Mouse (Mus musculus) liver, adult 2 months (tissue): ENCODE measurements at regions not wholly inside any gene's neighbourhood (a gene's known extent, or its start where the extent isn't known, plus 50 kb on each side); places are given as distances from the start of the nearest gene placed in this dataset.

Experiments used
- DNase-seq: peaks from one replicate; pipeline ENCODE4 v3.0.0-alpha.2; 2011; ENCODE audit warnings: low read depth, low spot score; ENCODE audit errors: extremely low read depth
- H3K27ac ChIP-seq: fragments of 200-500 bp; replicated peaks from 2 replicates; pipeline ENCODE4 v1.5.1; 2012; ENCODE audit warnings: low read depth, mild to moderate bottlenecking, control low read depth, inconsistent platforms, low read length; ENCODE audit not compliant: insufficient read depth
- H3K27me3 ChIP-seq: fragments of 200-500 bp; 2 replicates; pipeline ENCODE4 v1.6.1; 2012; ENCODE audit warnings: mild to moderate bottlenecking, moderate library complexity, low read length, inconsistent platforms; ENCODE audit not compliant: control insufficient read depth, insufficient read depth
- H3K36me3 ChIP-seq: fragments of 200-500 bp; 2 replicates; pipeline ENCODE4 v1.6.1; 2012; ENCODE audit warnings: low read length, inconsistent platforms; ENCODE audit not compliant: control insufficient read depth, insufficient read depth
- H3K4me1 ChIP-seq: fragments of 200-500 bp; 2 replicates; pipeline ENCODE4 v1.6.1; 2011; ENCODE audit warnings: low read length; ENCODE audit not compliant: control insufficient read depth, insufficient read depth
- H3K4me3 ChIP-seq: fragments of 200-500 bp; 2 replicates; pipeline ENCODE4 v1.5.1; 2011; ENCODE audit warnings: low read depth, mild to moderate bottlenecking, control low read depth, low read length, moderate library complexity; ENCODE audit not compliant: insufficient read depth
- H3K79me2 ChIP-seq: fragments of 200-500 bp; 2 replicates; pipeline ENCODE4 v1.6.1; 2012; ENCODE audit warnings: inconsistent platforms, mild to moderate bottlenecking, low read length, moderate library complexity; ENCODE audit not compliant: control insufficient read depth, insufficient read depth
- H3K9ac ChIP-seq: fragments of 200-500 bp; 2 replicates; pipeline ENCODE4 v1.6.1; 2012; ENCODE audit warnings: low read depth, mild to moderate bottlenecking, control low read depth, inconsistent platforms, low read length
- CTCF ChIP-seq: fragments of 200-500 bp; IDR thresholded peaks from 2 replicates; pipeline ENCODE4 v1.5.1; 2011; ENCODE audit warnings: low read depth, low read length, control low read depth
- POLR2A ChIP-seq: fragments of 200-500 bp; IDR thresholded peaks from 2 replicates; pipeline ENCODE4 v1.6.1; 2011; ENCODE audit warnings: low read length, control low read depth; ENCODE audit not compliant: insufficient read depth; ENCODE audit errors: extremely low read depth
- WGBS: fragments of 180-500 bp; shearing (Covaris S2); methylation state at CpG from one replicate; pipeline ENCODE4 v1.1.7; 2018; 5-methylcytosine and 5-hydroxymethylcytosine counted together

- no peaks in the 10 kb centered on the region for H3K27me3 ChIP-seq
- no peak for TF ChIP-seq POLR2A
- TF ChIP-seq CTCF, result no peak
Observed at GRCm38 (mm10) chr16:50798095-50798494, 207.1 kb upstream of the Ccdc54 start.

GRCm38 (mm10) chr16:50792960-50793359 lies 202.0 kb upstream of the Ccdc54 start:
- DNase-seq, result no peak
- Histone ChIP-seq H3K27ac (no peak overlapping the region), H3K36me3 (no peaks in the 10 kb centered on the region), H3K9ac (no peak overlapping the region), H3K79me2 (no peaks in the 10 kb centered on the region), H3K27me3 (no peaks in the 10 kb centered on the region), H3K4me3 (no peak overlapping the region), H3K4me1 (no peaks in the 10 kb centered on the region)
- TF ChIP-seq CTCF (no peak), POLR2A (no peak)
- WGBS, result 73% methylated on average over 2 of the region's 2 CpGs

More at GRCm38 (mm10) chr16:50798095-50798494, 207.1 kb upstream of the Ccdc54 start:
- DNase-seq, result no peak
- no peaks in the 10 kb centered on the region for H3K36me3 ChIP-seq
- H3K4me3 ChIP-seq, result no peak overlapping the region
- 71% methylated on average over 6 of the region's 6 CpGs for WGBS
- H3K27ac ChIP-seq, result no peak overlapping the region
- H3K9ac ChIP-seq, result no peak overlapping the region
- no peaks in the 10 kb centered on the region for H3K79me2 ChIP-seq
- H3K4me1 ChIP-seq, result no peaks in the 10 kb centered on the region

- no peaks in the 10 kb centered on the region for H3K79me2 ChIP-seq
- 53% methylated on average over 2 of the region's 2 CpGs for WGBS
- no peak overlapping the region for H3K4me3 ChIP-seq
Observed at GRCm38 (mm10) chr16:50792506-50792905, 201.6 kb upstream of the Ccdc54 start.

DNA sequence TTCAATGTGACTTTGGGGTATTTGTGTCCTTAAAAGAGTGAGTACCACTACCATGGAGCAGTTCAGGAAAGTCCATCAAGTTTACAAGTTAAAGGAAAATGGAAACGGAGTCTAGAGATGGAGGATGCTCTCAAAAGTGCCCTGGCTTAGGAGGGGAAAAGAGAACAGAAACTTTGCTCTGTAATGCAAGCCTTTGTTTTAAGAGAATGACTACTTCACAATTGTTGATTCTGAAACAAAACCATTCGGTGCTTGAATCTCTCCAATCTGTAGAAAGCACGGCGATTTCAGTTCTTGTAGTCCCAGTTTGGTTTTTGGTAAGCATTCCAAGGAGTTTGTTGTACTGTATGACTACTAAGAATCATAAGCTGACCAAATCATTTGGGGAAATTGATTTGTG lies 197.7 kb upstream of the Ccdc54 start:
- Histone ChIP-seq H3K27me3 (no peaks in the 10 kb centered on the region), H3K36me3 (no peaks in the 10 kb centered on the region), H3K9ac (no peak overlapping the region), H3K4me3 (no peak overlapping the region), H3K79me2 (no peaks in the 10 kb centered on the region), H3K27ac (no peak overlapping the region), H3K4me1 (no peaks in the 10 kb centered on the region)
- DNase-seq, result no peak
- TF ChIP-seq CTCF (no peak), POLR2A (no peak)
- WGBS, result 87% methylated on average over 4 of the region's 4 CpGs

More at GRCm38 (mm10) chr16:50792506-50792905, 201.6 kb upstream of the Ccdc54 start:
- H3K36me3 ChIP-seq, result no peaks in the 10 kb centered on the region
- DNase-seq, result no peak
- H3K27me3 ChIP-seq, result no peaks in the 10 kb centered on the region
- H3K9ac ChIP-seq, result no peak overlapping the region
- H3K27ac ChIP-seq, result no peak overlapping the region
- no peaks in the 10 kb centered on the region for H3K4me1 ChIP-seq
- no peak for TF ChIP-seq POLR2A
- TF ChIP-seq CTCF, result no peak

- DNase-seq, result no peak
- Histone ChIP-seq H3K36me3 (no peaks in the 10 kb centered on the region), H3K27ac (no peak overlapping the region), H3K27me3 (no peaks in the 10 kb centered on the region), H3K4me3 (no peak overlapping the region), H3K4me1 (no peaks in the 10 kb centered on the region), H3K9ac (no peak overlapping the region), H3K79me2 (no peaks in the 10 kb centered on the region)
- 85% methylated on average over 3 of the region's 3 CpGs for WGBS
- TF ChIP-seq POLR2A, result no peak
- TF ChIP-seq CTCF, result no peak
Observed at GRCm38 (mm10) chr16:50786199-50786598, 195.2 kb upstream of the Ccdc54 start.

GRCm38 (mm10) chr16:50785384-50785783 lies 194.4 kb upstream of the Ccdc54 start:
- Histone ChIP-seq H3K79me2 (no peaks in the 10 kb centered on the region), H3K27me3 (no peaks in the 10 kb centered on the region), H3K36me3 (no peaks in the 10 kb centered on the region), H3K9ac (no peak overlapping the region), H3K4me3 (no peak overlapping the region), H3K27ac (no peak overlapping the region), H3K4me1 (no peaks in the 10 kb centered on the region)
- TF ChIP-seq CTCF, result no peak
- TF ChIP-seq POLR2A, result no peak
- no peak for DNase-seq
- WGBS, result 71% methylated on average over 1 of the region's 1 CpGs
